Mouse (Mus musculus) gastrocnemius, postnatal 36 days (tissue): Measurements from ENCODE around the gene Ltbp3. TPM values are rescaled to one million over a fixed set of nuclear protein-coding genes. Genes with fewer than 3 reads are reported as not detected.
A peak's percentile ranks its signal among the peaks of the same experiment; 100 is the strongest.

Source experiments
- DNase-seq, 2 experiments: peaks; one replicate each; pipeline ENCODE4 v3.0.0; 2022
- intact Hi-C: fragments of 180-260 bp; cut with DNase I; formaldehyde crosslinking; loops from one replicate; pipeline ENCODE4 v1.15.1; 2025
- total RNA-seq, 2 experiments: library from RNA; stranded (reverse); gene quantifications; 2 replicates each; pipeline ENCODE4 v1.2.3; 2021

Gene Ltbp3
- total RNA-seq, 2 experiments from 2014 or later, result 43.4 to 44.2 TPM

DNA sequence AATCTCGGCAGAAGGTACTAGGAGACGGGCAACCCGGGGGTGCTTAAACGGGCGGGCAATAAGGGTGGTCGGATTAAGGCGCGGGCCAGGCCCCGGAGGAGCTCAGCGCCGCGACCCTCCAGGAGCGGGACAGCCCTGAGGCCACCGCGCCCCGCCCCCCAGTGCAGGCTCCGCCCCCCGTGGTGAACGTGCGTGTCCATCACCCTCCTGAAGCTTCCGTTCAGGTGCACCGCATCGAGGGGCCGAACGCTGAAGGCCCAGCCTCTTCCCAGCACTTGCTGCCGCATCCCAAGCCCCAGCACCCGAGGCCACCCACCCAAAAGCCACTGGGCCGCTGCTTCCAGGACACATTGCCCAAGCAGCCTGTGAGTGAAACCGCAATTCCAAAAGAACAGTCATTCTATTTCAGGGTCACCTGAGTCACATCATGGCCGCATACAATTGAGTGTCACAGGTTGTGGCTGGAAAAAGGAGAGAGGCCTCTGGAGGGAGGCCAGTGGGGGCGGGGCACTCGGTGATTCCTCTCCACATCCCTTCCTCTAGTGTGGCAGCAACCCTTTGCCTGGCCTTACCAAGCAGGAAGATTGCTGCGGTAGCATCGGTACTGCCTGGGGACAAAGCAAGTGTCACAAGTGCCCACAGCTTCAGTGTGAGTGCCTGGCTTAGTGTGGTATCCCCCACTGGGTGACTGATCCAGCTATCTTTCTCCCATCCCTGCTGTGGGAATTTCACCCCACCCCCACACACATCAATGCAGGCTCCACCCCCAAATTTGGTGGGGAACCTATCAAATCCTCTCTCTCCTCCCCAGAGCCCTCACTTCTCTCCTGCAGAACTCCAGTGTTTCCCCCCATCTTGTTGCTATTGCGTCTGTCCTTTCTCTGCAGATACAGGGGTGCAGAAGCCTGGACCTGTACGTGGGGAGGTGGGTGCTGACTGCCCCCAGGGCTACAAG is 5.3 kb downstream of the Ltbp3 start:
- no peak for DNase-seq
- intact Hi-C loops, result no loop called here

DNA sequence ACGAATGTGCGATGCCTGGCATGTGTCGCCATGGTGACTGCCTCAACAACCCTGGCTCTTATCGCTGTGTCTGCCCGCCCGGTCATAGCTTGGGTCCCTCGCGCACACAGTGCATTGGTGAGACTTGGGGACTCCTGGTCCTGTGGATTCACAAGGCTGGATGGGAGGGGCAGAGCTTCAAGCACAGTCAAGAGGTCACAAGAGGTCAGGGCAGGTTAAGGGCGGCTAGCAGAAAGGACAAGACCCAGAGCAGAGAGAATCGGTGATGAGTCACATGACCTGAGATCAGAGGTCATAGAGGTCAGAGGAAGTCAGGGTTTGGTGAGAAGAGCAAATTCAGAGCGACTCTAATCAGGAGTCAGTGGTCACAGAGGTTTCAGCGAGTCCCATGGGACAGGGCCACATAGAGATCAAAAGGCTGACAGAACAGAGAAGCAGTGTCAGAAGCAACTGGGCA is 6.2 kb downstream of the Ltbp3 start:
- intact Hi-C loops, result no loop called here

DNA sequence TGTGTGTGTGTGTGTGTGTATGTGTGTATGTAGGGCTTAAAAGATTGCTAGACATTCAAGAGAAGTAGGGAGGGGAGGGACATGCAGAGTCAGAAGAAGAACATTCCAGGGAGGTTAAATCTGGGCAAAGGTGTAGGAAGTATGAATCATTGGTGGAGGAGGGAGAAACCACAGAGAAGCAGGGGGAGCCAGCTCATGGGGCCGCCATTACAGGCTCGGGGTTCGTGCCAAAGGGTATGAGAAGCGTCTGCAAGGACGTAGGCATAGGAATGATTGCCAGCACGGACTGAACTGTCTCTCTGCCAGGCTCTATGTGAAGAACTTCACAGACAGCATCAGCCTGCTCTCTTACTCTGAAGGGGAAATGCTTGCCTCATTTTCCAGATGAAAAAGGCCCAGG is 8.8 kb downstream of the Ltbp3 start:
- intact Hi-C loops, result no loop called here
- no peak for DNase-seq

More for the DNA sequence above, 6.2 kb downstream of the Ltbp3 start:
- no peak for DNase-seq

DNA sequence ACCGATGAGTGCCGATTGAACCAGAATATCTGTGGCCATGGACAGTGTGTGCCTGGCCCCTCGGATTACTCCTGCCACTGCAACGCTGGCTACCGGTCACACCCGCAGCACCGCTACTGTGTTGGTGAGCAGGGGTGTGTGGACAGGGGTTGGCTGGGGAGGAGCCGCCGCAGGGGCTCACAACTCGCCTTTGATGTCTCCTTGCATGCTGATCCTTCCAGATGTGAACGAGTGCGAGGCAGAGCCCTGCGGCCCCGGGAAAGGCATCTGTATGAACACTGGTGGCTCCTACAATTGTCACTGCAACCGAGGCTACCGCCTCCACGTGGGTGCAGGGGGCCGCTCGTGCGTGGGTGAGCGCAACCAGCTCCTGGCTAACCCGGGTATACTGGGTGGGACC is 10.2 kb downstream of the Ltbp3 start:
- intact Hi-C loops, result no loop called here
- DNase-seq, result no peak

DNA sequence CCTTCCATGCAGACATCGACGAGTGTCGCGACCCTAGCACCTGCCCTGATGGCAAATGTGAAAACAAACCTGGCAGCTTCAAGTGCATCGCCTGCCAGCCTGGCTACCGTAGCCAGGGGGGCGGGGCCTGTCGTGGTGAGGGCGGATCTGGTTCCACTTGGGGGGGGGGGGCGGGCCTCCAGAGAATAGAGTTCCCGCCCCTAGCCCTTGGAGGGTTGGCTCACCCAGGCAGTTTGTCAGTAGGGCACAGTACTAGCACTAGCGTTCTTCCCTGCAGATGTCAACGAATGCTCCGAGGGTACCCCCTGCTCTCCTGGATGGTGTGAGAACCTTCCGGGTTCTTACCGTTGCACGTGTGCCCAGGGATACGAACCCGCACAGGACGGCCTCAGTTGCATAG is 11.0 kb downstream of the Ltbp3 start:
- no peak for DNase-seq
- intact Hi-C loops, result no loop called here

DNA sequence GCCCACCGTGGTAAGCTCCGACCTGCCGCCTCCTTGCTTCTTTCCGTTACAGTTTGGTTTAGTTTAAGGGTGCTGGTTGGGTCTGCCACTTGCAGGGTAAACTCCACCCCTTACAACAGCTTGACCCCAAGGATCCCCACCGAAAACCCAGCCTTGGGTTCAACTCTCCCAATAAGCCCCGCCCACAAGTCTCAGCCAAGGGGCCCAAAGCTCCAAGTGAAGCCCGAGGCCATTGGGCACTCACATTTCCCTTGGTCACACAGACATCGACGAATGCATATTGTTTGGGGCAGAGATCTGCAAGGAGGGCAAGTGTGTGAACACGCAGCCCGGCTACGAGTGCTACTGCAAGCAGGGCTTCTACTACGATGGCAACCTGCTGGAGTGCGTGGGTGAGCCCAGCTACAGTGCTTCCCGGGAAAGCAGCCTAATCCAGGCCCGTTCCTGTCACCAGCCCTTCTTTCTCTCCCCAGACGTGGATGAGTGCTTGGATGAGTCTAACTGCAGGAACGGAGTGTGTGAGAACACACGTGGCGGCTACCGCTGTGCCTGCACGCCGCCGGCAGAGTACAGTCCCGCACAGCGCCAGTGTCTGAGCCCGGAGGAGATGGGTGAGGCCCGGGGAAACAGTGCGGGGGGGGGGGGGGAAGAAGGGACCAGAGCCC is 15.7 kb downstream of the Ltbp3 start:
- DNase-seq, result no peak
- intact Hi-C loops, result no loop called here

DNA sequence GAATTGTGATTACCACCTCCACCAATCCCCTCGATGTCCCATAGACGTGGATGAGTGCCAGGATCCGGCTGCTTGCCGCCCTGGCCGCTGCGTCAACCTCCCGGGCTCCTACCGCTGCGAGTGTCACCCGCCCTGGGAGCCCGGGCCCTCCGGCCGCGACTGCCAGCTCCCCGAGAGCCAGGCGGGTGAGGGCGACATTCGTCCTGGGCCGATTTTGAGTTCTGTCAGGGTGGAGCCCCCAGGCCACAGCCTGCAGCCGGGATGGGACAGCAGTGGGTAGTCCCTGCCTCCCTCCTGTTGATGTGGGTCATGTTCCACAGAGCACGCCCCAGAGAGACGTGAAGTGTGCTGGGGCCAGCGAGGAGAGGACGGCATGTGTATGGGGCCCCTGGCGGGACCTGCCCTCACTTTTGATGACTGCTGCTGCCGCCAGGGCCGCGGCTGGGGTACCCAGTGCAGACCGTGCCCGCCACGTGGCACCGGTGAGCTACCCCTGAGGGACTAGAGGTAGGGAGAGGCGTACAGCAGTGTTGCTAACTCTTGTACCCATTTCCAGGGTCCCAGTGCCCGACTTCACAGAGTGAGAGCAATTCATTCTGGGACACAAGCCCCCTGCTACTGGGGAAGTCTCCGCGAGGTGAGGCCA is 16.4 kb downstream of the Ltbp3 start:
- no peak for DNase-seq
- intact Hi-C loops, result no loop called here

DNA sequence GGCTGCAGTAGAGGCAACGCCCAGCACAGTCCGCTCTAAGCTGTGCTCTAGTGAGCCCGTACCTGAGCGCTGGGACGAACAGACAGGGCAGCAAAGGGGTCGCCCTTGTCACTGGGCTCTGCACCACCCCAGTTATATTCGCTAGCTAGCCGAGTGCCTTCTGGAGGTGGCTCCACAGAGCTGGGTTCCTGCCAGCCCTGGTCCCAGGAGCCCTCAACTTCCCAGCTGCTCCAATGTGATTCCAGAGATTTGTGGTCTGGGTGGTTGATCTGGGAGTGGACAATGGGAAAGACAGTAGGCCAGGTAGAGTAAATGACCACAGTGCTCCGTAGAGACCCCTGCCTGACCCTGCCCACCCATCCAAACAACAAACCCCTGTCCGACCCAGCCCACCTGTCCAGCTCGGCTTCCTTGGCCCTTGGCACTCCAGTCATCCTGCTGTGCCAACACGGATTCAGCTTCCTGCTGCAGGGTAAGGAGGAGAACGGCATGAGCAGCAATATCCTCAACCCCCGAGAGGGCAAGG is 18.2 kb downstream of the Ltbp3 start:
- no peak for DNase-seq
- intact Hi-C loops, result no loop called here

DNA sequence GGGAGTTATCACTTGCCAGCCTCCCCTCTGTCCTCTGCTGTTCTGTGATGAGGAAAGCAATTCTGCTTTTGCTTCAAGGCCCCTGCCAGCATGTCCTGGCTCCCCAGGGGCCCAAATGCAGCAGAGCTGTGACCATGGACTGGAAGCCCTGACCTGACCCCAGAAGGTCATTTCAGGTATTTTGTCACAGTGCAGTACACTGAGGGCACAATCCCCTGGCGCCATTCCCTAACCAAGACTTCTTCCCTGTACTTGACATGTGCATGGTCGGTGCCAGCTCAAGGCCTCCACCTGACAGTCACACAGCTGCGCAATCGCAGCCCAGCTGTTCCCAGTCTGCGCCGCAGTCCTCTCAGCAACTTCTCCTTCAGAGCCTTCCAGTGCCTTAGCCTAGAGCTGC is 22.5 kb downstream of the Ltbp3 start:
- no peak for DNase-seq
- intact Hi-C loops, result no loop called here

DNA sequence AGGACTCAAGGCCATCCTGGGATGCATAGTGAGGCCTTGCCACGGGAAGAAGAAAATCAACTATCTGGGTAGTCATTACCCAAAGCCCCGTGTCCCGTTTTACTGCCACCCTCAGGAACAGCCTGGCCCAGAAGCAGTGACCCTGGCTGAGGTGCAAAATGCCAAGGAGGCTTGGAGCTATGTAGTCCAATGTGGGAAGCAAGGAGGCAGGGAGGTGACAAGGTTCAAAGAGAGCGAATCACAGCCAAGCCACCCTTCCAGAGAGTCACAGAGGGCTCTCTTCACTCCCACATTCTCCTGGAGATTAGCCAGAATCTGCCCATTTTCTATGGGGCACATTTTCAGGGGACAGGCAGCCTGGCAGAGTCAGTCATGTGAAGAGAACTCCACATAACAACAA is 26.6 kb downstream of the Ltbp3 start:
- intact Hi-C loops, result no loop called here
- DNase-seq, result no peak

DNA sequence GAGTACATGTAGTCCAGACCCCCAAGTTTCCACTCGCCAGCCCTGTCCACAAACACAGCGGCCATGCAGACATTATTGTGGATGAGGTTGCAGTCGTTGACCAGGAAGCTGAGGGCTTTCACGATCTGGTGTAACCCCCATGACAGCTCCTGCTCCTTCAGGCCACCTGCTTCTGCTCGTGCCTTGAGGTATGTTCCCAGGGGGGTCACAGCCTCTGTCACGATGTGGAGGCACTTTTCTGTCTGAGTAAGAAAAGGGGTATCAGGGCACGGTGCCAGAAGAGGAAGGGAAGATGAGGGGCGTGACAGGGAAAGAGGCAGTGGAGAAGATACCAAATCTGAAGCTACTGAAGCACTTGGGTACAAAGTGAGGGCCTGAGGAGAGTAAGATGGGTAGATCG is 29.6 kb downstream of the Ltbp3 start:
- intact Hi-C loops, result loop anchor here (5.0 kb wide), 1 partner anchor 43 kb away; the partner anchor contains the start of genes Ehbp1l1 and Fam89b
- no peak for DNase-seq

DNA sequence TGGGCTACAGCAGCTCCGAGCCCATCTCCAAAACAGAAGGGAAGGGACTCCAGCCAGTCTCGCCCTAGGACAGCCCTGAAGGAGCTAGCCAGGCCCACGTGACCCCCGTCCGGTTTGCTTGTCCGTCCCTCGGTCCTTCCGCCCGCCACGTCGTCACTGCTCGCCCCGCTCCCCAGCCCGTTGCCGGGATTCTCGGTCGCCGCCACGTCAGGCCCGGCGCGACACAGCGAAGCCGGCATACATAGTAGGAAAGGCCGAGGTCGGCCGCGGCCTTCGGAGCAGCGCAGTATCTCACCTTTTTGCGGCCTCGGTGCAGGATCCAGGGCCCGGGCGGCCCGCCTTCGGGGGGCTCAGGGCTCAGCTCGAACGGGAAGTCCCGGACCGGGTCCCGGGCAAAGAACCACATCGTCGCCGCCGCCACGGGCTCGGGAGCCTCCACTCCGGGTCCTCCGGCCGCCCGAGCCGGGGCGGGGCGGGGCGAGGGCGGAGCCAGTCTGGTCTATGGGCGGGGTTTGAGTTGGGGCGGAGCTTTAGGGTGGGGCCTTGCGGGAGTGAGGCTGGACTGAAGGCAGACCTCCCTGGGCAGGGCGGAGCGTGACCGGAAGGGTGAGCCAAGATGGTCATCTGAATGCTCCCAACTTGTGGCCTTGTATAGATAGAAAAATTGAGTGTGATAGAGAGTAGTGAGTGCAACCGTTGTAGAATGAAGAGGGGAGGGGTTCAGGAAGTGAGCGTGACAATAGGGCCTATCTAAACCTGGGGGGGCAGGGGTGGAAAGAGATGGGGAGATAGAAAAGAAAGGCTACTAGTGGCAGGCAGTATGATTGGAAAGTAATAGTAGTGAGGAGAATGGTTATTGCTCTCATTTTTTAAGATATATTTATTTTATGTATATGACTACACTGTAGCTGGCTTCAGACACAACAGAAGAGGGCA is 30.5 kb downstream of the Ltbp3 start, which contains the start of gene Scyl1:
Gene Scyl1, minus strand, starts transcription at position 495 of the 936 bp plus-strand sequence.
- DNase-seq, result peak; percentile 91 to 96
- intact Hi-C loops, result loop anchor here (5.0 kb wide), 1 partner anchor 44 kb away; the partner anchor contains the start of genes Ehbp1l1 and Fam89b

DNA sequence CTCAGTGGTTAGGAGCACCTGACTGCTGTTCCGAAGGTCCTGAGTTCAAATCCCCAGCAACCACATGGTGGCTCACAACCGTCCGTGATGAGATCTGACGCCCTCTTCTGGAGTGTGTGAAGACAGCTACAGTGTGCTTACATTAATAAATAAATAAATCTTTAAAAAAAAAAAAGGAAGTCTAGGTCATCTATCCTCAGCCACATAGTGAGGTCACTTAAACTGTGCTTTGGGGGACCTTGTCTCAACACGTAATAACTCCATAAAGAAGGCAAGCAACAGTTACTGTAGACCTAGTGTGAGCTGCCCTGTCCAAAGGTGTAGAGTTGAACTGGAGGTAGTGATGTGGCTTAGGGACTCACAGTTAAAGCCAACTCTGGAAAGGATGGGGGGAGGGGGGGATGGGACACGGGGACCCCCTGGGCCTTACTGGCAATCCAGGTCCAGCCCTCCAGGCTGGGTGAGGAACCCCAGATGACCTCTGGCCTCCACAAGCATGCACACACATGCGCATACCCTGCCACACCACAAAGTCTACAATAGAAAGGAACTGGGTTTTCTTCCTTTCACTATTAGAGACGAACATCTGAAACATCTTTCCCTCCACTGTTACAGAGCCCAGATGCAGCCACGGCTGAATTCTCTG is 36.8 kb downstream of the Ltbp3 start:
- intact Hi-C loops, result loop anchor here (5.0 kb wide), 1 partner anchor 40 kb away; no protein-coding TSS in a partner anchor
- no peak for DNase-seq

DNA sequence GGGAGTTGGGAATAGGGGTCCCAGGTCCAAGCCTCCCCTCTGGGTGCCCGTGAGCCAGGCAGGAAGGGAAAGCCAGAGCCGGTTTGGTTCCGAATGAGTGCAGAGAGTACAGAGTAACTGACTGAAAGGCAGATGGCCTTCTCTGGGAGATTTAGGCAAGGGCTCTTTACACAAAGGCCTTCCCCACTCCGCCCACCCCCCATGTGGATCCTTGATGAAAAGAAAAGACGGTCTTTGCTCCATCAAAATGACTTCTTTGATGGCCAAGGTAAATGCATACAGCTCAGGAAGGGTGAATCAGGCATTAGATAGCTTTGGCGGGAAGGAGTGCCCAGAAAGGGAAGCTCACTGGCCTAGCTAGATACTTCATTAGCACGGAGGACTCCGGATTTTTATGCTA is 37.6 kb downstream of the Ltbp3 start:
- DNase-seq, result no peak
- intact Hi-C loops, result loop anchor here (5.0 kb wide), 1 partner anchor 41 kb away; no protein-coding TSS in a partner anchor

DNA sequence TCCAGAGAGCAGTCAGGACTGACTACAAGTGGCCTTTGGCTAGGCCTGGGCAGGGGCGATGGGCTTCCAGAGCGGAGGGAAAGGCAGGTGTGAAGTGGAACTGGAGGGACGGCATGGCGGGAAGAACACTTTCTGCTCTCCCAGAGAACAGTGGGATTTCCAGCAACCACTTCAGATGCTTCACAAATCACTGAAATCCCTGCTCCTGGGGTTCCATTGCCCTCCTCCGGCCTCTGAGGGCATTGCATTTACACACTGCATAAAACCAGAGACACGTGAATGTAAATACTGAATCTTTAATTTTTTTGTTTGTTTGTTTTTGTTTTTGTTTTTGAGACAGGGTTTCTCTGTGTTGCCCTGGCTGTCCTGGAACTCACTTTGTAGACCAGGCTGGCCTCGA is 39.5 kb downstream of the Ltbp3 start:
- intact Hi-C loops, result loop anchor here (2.0 kb wide), 1 partner anchor 69 kb away; no protein-coding TSS in a partner anchor
- DNase-seq, result no peak

DNA sequence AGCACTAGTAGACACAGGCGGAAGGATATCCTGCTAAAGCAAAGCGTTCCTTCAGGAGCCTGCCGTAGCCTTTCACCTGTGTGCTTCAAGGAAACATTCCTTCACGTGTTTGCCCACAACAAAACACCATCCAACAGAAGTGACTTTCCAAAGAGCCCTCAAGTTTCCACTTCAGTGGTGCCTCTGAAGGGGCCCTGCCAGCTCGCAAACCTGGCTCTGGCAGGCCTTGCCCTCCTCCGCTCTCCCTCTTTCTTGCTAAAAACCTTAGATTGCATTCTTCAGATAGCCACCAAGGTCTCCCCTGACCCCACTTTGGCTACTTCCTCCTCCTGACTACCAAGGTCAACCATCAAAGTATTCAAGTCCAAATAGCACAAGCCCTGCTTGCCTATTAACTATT is 40.8 kb downstream of the Ltbp3 start:
- no peak for DNase-seq
- intact Hi-C loops, result loop anchor here (2.0 kb wide), 1 partner anchor 71 kb away; no protein-coding TSS in a partner anchor

DNA sequence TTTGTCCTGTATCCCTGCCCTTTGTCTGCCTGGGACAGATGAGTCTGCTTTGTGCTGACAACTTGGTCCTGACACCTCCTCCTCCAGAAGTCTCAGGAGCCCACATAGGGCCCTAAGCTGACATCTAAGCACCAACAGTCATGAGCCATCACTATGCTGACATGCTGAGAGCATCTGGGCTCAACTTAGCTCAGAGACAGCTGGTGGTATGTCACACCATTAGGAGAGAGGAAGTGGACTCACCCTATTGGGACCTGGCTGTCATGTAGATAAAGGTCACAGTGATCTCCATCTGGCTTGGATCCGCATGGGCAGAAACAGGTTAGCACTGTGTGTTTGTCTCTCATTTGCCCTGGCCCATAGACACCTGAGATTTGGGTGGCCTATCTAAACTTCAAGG is 41.4 kb downstream of the Ltbp3 start:
- intact Hi-C loops, result no loop called here
- no peak for DNase-seq

DNA sequence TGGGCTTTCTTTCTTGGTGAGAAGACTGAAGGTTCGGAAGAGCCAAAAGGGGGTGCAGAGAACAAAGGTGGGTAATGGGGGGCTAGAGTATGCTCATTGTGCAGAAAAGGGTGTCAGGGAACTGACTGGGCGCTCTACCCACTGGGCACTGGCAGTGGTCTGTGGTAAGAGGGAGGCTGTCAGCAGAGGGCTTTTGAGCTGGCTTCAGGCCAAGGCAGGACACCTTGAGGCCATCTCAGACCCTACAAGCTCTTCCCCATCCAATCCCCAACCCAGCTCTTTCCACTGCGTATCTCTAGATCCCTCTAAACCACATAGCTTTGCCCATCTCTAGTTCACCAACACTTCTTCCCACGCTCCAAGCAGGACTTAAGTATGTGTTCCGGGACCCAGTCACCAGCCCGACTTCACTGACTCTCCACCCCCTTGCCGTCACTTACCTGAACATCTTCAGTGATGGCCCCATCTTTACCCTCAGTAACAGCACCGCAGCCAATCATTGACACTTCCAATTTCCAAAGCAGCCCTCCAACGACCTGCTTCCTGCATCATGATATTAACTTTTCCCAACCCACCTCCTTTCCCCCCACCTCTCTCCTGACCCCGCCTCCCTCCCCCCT is 44.4 kb downstream of the Ltbp3 start:
- intact Hi-C loops, result no loop called here
- no peak for DNase-seq
